Comparison of ENCODE assay signal across 8 mouse cellular contexts in the genomic region with DNA sequence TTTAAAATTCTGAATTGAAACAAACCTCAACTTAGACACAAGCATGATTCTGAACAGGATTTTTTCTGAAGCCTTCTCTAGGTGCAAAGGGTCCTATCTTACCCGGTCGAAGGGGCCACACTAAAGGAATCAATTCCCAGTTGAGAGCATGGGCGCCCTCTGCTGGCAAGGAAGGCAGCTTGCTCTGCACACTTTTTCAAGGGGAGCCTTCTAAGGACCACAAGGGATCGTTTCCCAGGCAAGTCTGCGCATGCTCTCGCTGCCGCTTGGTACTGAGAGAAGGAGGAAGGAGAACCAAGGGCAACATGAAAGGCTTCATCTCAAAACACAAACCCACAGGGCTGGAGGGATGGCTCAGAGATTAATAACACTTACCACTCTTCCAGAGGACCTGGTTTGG. TPM values are rescaled to one million over a fixed set of nuclear protein-coding genes. Genes with fewer than 3 reads are reported as not detected.
DNase-seq lines count a peak whose midpoint lies in the region; ATAC-seq lines count a peak whose summit lies in the region.

No protein-coding gene starts in this region.

- no peak for DNase-seq in cerebellum, adult 9-11 months
- DNase-seq in adrenal gland, adult (ENCODE audit: inconsistent age in 2 of 2, low spot score in 1 of 2), result peak; percentile 28 to 73
- DNase-seq in embryo, embryonic 11 days, result peak; percentile 92
- DNase-seq in heart, postnatal 36 days, result peak; percentile 20 to 58
- peak; percentile 60 for DNase-seq in layer of hippocampus, adult 11-12 months (ENCODE audit: low spot score)
- DNase-seq in lung, postnatal 10 days, result peak; percentile 71
- DNase-seq in right cerebral cortex, adult 2 months (ENCODE audit: low spot score in 2 of 2), result peak; percentile 70 to 72

- intact Hi-C loops in heart, postnatal 36 days (cut with DNase I), result loop anchor here (1.0 kb wide), 1 partner anchor 113 kb away; no protein-coding TSS in a partner anchor

- 0 out of 2 replicates have a peak, but pooled peaks have one; percentile 24 for ATAC-seq in cerebellum, adult (ENCODE audit: insufficient number of reproducible peaks, low FRiP score, low TSS enrichment)

RNA-seq across cellular contexts. Expression of gene Bdkrb1, which starts 8.9 kb away (rescaled TPM):
- not detected for total RNA-seq in heart, postnatal 36 days (2021)

RNA-seq across cellular contexts. Expression of gene Bdkrb2, which starts 48.7 kb away (rescaled TPM):
- under 1 TPM; 0.38 to 0.56 TPM for total RNA-seq in heart, postnatal 36 days (2021)
